Mouse (Mus musculus): ENCODE data around the gene Tcp11l2.

GRCm38 (mm10) chr10:84549920-84550293, 26.5 kb upstream of the Tcp11l2 start:
- no peak for TF ChIP-seq CTCF (conservative IDR thresholded peaks at IDR 0.05; ENCODE audit: low read length)
- TF ChIP-seq POU5F1 (IDR thresholded peaks at IDR 0.05; ENCODE audit: borderline replicate concordance, low read length), result no peak
- no peak for TF ChIP-seq NANOG (IDR thresholded peaks at IDR 0.05; ENCODE audit: borderline replicate concordance, low read length)

Measured in E14TG2a.4 (cell line).